Mouse (Mus musculus) liver, embryonic 16.5 days (tissue): Measurements from ENCODE around the gene Lbx2. TPM values are rescaled to one million over a fixed set of nuclear protein-coding genes. Genes with fewer than 3 reads are reported as not detected.

Source experiments
- ATAC-seq: fragments of 200-750 bp; cut with Nextera tagmentation; 2 replicates; pipeline ENCODE4 v1.8.0; 2017; ENCODE audit warnings: low read depth, mild to moderate bottlenecking, moderate number of reproducible peaks, moderate library complexity
- H3K27ac ChIP-seq: fragments of 300-500 bp; sonication (generic); 2 replicates; pipeline ENCODE4 v1.5.1; 2014; ENCODE audit warnings: mild to moderate bottlenecking, low read length
- H3K27me3 ChIP-seq: fragments of 300-500 bp; sonication (generic); 2 replicates; pipeline ENCODE4 v1.6.1; 2014; ENCODE audit warnings: low read depth, low read length, mixed read lengths; ENCODE audit not compliant: control insufficient read depth, insufficient read depth
- H3K36me3 ChIP-seq: fragments of 300-500 bp; sonication (generic); 2 replicates; pipeline ENCODE4 v1.6.1; 2014; ENCODE audit warnings: mild to moderate bottlenecking; ENCODE audit not compliant: control insufficient read depth, insufficient read depth
- H3K4me1 ChIP-seq: fragments of 300-500 bp; sonication (generic); 2 replicates; pipeline ENCODE4 v1.6.1; 2014; ENCODE audit warnings: low read depth, low read length, mixed read lengths; ENCODE audit not compliant: control insufficient read depth
- H3K4me2 ChIP-seq: fragments of 300-500 bp; sonication (generic); 2 replicates; pipeline ENCODE4 v1.6.1; 2014; ENCODE audit warnings: low read depth, low read length, mixed read lengths
- H3K4me3 ChIP-seq: fragments of 300-500 bp; sonication (generic); 2 replicates; pipeline ENCODE4 v1.5.1; 2014; ENCODE audit warnings: low read depth, mild to moderate bottlenecking, low read length
- H3K9ac ChIP-seq: fragments of 300-500 bp; sonication (generic); 2 replicates; pipeline ENCODE4 v1.6.1; 2014; ENCODE audit warnings: low read depth, low read length
- H3K9me3 ChIP-seq: fragments of 300-500 bp; sonication (generic); replicated peaks from 2 replicates; pipeline ENCODE4 v1.6.1; 2016; ENCODE audit warnings: low read length; ENCODE audit not compliant: control insufficient read depth
- WGBS: fragments of 180-500 bp; shearing (Covaris S2); extraction: QIAGEN DNeasy Blood & Tissue Kit; methylation state at CpG from one replicate; pipeline ENCODE4 v1.1.7; 2014; ENCODE audit not compliant: insufficient replicate concordance; 5-methylcytosine and 5-hydroxymethylcytosine counted together
- polyA plus RNA-seq: library from polyadenylated mRNA; unstranded; fragments of >200 nt; fragmentation: Nextera tagmentation; extraction: Ambion mirVana; gene quantifications from 2 replicates; pipeline ENCODE4 v1.2.1, GENCODE M21; 2015

The Lbx2 gene
- polyA plus RNA-seq, 1 experiment from 2014 or later, result 0.25 TPM

DNA sequence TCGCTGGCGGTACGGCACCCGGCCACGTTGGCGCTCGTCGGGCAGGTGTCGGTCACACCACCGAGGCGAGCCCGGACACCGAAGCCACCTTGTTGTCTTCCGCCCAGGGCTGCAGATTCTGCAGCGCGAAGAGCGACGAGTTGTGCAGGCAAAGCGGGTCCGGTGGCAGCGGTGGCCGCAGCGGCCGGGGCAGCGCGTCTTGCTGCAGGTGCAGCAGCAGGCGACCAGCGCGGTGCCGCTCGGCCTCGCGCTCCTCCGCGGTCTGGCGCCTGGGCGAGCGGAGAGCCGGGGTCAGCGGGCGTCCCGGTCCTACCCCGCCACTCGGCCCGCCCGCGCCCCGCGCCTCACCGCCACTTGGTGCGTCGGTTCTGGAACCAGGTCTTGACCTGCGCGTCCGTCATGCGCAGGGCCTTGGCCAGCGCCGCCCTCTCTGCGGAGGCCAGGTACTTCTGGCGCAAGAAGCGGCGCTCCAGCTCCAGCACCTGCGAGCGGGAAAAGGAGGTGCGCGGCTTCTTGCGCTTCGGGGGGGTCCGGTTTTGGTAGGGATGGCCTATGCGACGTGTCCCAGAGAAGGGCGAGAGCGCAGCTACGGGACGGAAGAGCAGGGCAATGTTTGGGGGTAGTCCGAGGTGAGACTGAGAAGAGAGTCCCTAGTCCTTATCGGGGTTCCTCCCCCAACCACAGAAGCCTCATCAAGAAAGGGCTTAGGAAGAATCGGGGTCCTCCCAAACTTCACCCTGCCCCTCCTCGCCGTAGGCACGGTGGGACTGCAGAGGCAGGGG is 17.3 kb upstream of the Lbx2 start:
- peaks cover 19% of the 10 kb centered on the region for H3K4me1 ChIP-seq
- H3K27ac ChIP-seq, result no peak overlapping the region
- no peak for ATAC-seq
- H3K36me3 ChIP-seq, result no peaks in the 10 kb centered on the region
- 2% methylated on average over 78 of the region's 81 CpGs for WGBS
- no peak overlapping the region for H3K9ac ChIP-seq
- H3K9me3 ChIP-seq, result no peaks in the 10 kb centered on the region
- H3K4me2 ChIP-seq, result peak overlapping the region; percentile 55
- peaks cover 99% of the 10 kb centered on the region for H3K27me3 ChIP-seq
- peak overlapping the region; percentile 34 for H3K4me3 ChIP-seq

DNA sequence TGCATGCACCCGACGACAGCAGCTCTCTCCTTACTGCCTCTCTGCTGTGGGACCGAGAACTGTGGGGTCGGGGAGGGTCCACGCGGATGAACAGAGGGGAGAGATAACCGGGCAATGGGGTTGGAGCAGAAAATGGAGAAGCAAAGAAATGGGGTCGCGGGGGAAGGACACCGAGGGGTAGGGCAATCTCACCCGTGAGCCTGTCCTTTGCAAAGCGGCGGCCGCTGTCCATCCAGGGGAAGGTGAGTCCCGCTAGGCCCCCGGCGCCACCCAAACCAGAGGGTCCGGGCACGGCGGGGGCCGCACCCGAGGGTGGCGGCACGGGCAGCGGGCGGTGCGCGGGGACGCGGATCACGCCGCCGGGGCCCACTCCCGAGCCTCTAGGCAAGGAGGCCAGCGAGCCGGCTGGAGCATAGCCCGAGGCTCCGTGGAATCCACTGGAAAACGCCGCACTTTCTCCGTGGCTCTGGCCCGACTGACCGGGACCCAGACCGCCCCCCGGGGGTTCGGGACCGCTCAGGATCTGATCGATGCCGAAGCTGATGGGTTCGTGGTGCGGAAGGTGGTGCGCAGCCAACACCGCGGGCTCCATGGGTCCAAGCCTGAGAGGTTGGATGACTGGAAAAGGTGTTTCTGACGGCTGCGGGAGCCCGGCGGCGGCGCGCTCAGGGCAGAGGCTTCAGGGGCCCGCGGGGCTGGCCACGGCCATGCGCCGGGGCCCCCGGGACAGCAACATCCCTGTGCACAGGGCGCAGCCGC is 16.5 kb upstream of the Lbx2 start:
- WGBS, result 1% methylated on average over 69 of the region's 69 CpGs
- peaks cover 99% of the 10 kb centered on the region for H3K27me3 ChIP-seq
- peaks cover 19% of the 10 kb centered on the region for H3K4me1 ChIP-seq
- no peaks in the 10 kb centered on the region for H3K36me3 ChIP-seq
- no peak overlapping the region for H3K4me2 ChIP-seq
- H3K4me3 ChIP-seq, result peak overlapping the region; percentile 13
- no peak overlapping the region for H3K27ac ChIP-seq
- no peak for ATAC-seq
- H3K9ac ChIP-seq, result no peak overlapping the region
- no peaks in the 10 kb centered on the region for H3K9me3 ChIP-seq

DNA sequence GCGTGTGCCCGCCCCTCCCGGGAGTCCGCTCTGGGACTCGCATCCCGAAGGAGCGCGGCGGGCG is 16.1 kb upstream of the Lbx2 start, which contains the start of gene Tlx2:
Gene Tlx2, minus strand, starts transcription at position 47 of the 64 bp plus-strand sequence.
- Histone ChIP-seq H3K4me2 (no peak within 1 kb of the TSS), H3K9ac (no peak within 1 kb of the TSS), H3K9me3 (no peaks in the 10 kb centered on the region), H3K4me1 (peaks cover 19% of the 10 kb centered on the region), H3K4me3 (peak within 1 kb of the TSS; percentile 34), H3K36me3 (no peaks in the 10 kb centered on the region), H3K27ac (no peak within 1 kb of the TSS), H3K27me3 (peaks cover 98% of the 10 kb centered on the region)
- ATAC-seq, result no peak
- 0% methylated on average over 10 of the region's 10 CpGs for WGBS

DNA sequence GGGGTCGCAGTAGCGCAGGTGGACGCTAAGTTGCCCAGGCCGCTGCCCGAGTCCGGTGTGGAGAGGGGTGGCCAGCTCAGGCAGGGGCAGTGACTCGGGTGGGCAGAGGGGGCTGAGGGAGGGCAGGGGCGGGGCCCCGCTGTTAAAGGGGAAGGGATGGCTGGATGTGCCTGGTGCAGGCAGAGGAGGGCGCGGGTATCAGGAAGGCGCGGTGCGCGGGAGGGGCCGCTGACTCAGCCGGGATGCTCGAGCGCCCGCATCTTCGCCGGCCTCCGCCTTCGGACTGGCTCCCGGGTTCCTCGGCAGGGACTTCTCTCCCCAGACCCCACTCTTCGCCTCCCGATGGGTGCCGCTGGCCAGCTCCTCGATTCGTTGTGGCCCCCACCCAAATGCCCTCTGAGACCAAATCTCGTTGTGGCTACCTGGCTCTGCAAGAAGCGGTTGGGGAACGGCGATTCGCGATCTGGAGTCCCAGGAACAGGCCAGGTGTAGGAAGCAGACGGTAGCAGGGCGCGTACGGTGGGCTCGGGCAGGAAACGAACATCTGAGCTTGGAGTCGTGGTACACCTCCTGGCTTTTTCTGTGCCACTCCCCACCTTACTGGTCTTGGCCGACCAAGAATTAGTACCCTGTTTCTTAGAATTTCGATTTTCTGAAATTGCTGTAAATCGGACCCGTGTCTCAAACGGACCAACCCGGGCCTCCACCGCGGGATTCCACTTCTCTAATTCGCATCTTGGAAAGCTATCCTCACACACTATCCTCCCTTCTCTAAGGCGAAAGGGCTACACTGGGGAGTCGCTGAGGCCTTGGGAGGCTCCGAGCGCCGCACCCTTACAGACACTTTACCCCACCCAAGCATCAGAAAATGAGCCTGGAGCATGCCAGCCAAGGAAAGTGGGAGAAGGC is 15.6 kb upstream of the Lbx2 start:
- Histone ChIP-seq H3K36me3 (no peaks in the 10 kb centered on the region), H3K4me2 (no peak overlapping the region), H3K27me3 (peaks cover 98% of the 10 kb centered on the region), H3K27ac (no peak overlapping the region), H3K4me3 (0 out of 2 replicates have a peak overlapping the region, but pooled peaks have one; percentile 6), H3K9ac (no peak overlapping the region), H3K9me3 (no peaks in the 10 kb centered on the region), H3K4me1 (peaks cover 19% of the 10 kb centered on the region)
- no peak for ATAC-seq
- WGBS, result 1% methylated on average over 57 of the region's 58 CpGs

DNA sequence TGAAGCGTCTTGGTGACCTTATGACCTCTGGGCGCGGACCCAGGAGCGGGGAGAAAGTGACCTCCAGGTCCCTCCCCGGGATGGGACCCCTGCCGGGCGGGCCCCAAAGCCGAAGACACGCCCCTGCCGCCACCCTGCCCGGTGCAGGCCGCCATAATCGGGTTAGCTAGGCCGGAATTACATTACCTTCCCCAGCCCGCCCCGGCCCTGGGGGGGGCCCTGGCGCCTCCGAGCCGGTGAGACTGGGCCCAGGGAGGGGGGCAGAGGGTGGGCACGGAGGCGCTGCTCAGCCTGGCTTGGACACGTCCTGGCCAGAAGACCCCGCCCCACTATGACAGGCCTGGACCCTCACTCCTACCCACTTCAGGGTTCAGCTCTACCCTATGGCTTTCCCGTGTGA is 14.9 kb upstream of the Lbx2 start:
- no peaks in the 10 kb centered on the region for H3K9me3 ChIP-seq
- H3K4me3 ChIP-seq, result no peak overlapping the region
- H3K27me3 ChIP-seq, result peaks cover 98% of the 10 kb centered on the region
- no peak for ATAC-seq
- WGBS, result 2% methylated on average over 24 of the region's 24 CpGs
- no peak overlapping the region for H3K9ac ChIP-seq
- H3K36me3 ChIP-seq, result no peaks in the 10 kb centered on the region
- no peak overlapping the region for H3K4me2 ChIP-seq
- H3K4me1 ChIP-seq, result peaks cover 19% of the 10 kb centered on the region
- H3K27ac ChIP-seq, result no peak overlapping the region

DNA sequence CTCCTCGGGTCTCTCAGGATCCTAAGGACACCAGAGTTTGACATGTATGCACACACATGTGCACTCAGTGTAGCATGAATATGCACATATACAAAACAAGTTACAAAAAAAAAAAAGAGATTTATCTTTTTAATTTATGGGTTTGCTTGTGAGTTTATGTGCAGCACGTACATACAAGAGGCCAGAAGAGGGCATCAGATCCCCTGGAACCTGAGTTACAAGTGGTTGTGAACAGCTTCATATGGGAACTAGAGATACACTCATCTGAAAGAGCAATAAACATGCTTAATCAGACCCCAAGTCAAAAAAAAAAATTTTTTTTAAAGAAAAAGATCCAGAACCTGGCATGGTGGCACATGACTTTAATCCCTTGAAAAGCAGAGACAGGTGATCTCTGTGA is 11.2 kb upstream of the Lbx2 start:
- H3K4me3 ChIP-seq, result no peak overlapping the region
- ATAC-seq, result no peak
- H3K4me2 ChIP-seq, result no peak overlapping the region

DNA sequence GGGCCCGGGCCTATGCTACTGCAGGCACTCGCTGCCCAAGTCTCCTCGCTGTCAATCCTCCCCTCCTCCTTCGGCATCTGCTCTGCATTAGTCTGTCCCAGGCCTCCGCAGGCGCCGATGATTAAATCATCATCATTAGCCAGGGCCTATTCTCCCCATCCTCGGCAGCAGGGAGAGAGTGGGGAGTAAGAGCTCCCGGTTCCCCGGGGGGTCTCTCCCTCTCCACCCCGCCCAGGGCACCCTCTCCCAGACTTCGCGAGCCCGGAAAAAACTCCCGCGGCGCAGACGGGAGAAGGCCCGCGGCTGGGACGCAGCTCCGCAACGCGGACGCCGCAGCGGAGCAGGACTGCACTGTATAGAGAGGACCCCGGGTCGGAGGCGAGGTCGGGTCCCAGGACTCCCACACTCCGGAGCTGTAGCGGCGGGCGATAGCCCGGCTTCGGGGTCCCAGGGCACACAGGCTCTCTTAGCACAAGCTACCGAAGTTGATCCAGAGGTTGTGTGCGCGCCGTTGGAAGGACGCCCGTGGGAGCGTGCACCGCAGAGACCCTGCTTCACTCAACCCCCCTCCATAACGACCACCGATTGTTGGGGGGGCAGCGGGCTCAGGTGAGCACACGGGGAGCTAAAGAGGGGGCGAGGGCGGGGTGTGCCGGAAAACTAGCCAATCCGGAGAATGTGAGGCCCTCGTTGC is 8.4 kb upstream of the Lbx2 start, which contains the start of gene Pcgf1:
Gene Pcgf1, plus strand, starts transcription at position 240 of the 694 bp plus-strand sequence.
- Histone ChIP-seq H3K27ac (peak within 1 kb of the TSS; percentile 83), H3K4me3 (peak within 1 kb of the TSS; percentile 87), H3K36me3 (peaks cover 2% of the 10 kb centered on the region; the same call in 1 of the 2 replicates), H3K4me1 (peaks cover 11% of the 10 kb centered on the region), H3K27me3 (peaks cover 39% of the 10 kb centered on the region), H3K9me3 (no peaks in the 10 kb centered on the region), H3K4me2 (peak within 1 kb of the TSS; percentile 98), H3K9ac (peak within 1 kb of the TSS; percentile 92)
- WGBS, result under 1% methylated on average over 54 of the region's 54 CpGs
- ATAC-seq, result peak; percentile 33

More for the DNA sequence above, 11.2 kb upstream of the Lbx2 start:
- Histone ChIP-seq H3K9me3 (no peaks in the 10 kb centered on the region), H3K27ac (no peak overlapping the region), H3K9ac (no peak overlapping the region), H3K27me3 (peaks cover 67% of the 10 kb centered on the region), H3K4me1 (peaks cover 25% of the 10 kb centered on the region), H3K36me3 (no peaks in the 10 kb centered on the region)
- WGBS, result 13% methylated on average over 2 of the region's 2 CpGs

DNA sequence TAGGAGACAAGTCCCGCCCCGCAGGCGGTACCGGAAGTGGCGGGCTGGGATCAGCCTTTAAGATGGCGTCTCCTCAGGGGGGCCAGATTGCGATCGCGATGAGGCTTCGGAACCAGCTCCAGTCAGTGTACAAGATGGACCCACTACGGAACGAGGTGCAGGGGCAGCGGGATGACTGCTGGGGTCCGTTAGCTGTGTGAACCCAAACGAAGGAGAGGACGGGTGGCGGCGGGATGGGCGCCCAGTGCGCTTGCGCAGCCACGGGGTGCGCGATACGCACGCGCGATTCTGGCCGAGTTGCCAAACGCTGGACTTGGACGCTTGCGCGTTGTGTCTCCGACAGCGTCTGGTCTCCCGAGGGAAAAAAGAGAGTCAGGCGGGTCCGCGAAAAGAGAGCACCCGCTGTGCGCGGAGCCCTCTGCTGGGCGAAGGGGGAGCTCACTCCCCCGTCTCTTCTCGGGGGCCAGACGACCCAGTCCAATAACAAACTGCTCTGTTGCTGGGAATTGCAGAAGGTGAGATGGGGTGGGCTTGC is 7.8 kb upstream of the Lbx2 start:
- Histone ChIP-seq H3K36me3 (peaks cover 2% of the 10 kb centered on the region; the same call in 1 of the 2 replicates), H3K27me3 (peaks cover 40% of the 10 kb centered on the region), H3K4me3 (peak overlapping the region; percentile 87), H3K9me3 (no peaks in the 10 kb centered on the region), H3K9ac (peak overlapping the region; percentile 92), H3K4me1 (peaks cover 11% of the 10 kb centered on the region), H3K4me2 (peak overlapping the region; percentile 98), H3K27ac (peak overlapping the region; percentile 83)
- under 1% methylated on average over 46 of the region's 46 CpGs for WGBS
- ATAC-seq, result peak; percentile 92
